Mouse (Mus musculus) erythroblast, embryonic 14.5 days (primary cell): Measurements from ENCODE around the gene Tlcd2.

ENCODE experiments used
- GATA1 ChIP-seq: IDR thresholded peaks from 2 replicates; pipeline ENCODE4 v1.6.1; 2012; ENCODE audit warnings: low read length, inconsistent platforms, mixed read lengths
- TAL1 ChIP-seq: IDR thresholded peaks from 3 replicates; pipeline ENCODE4 v1.6.1; 2012; ENCODE audit warnings: low read length, inconsistent platforms, mixed read lengths

DNA sequence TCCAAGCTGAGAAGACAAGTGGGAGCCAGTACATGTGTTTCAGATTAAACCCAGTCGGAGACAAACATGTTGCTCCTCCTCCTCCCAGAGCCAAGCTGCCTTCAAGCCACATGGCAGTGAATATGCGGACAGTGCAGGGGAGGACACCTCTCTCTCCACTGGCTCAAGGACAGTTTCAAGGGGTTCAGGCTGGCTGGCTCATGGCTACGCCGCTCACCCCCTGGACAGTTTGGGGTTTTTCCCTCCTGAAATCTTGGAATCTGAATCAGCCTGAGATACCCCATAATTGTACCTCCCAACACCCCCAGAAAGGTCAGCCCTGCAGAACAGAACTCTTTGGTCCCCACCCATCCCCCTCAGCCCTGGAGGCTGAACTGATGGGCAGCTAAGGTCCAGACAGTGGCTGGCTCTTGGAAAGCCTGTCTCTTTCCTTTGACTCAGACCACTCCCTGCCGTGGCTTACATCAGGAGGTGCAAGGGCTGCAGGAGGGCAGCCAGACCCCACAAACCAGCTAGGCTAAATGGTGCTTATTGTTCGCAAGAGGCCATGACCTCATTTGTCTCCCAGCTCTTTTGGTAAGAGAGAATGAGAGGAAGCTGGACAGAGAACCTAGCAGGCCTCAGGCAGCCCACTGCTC lies 40.0 kb upstream of the Tlcd2 start:
- no peak for TF ChIP-seq TAL1
- TF ChIP-seq GATA1, result no peak
